Mouse (Mus musculus): ENCODE results near the gene Afg3l1.

DNA sequence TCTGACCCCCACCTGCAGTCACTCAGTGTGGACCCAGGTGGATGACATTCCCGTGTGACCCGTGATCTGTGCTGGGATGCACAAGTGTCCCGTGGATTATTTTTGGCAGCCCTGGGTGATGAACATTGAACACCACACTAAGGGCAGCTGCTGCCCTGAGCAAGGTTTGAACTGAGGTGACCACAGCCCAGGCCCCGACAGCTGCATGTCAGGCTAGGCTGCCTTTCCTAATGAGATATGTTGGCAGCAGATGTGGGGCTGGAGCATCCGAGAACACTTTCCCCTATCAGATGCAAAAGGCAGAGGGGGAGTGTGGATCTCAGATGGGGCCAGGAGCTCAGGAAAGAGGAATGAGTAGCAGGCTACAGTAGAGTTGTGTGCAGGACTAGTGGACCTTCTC, 33.1 kb downstream of the Afg3l1 start:
- TF ChIP-seq POLR2A (IDR thresholded peaks at IDR 0.05; ENCODE audit: extremely low read depth, insufficient read depth, low read length) = no peak
- TF ChIP-seq CTCF (IDR thresholded peaks at IDR 0.05; ENCODE audit: low read depth, low read length) = no peak

Measured in liver, adult 2 months (tissue).